Mouse (Mus musculus): ENCODE data around the gene Rrn3. TPM values are rescaled to one million over a fixed set of nuclear protein-coding genes. Genes with fewer than 3 reads are reported as not detected.

Rrn3 gene
- polyA plus RNA-seq, 1 experiment from 2014 or later: 102 TPM

GRCm38 (mm10) chr16:13846675-13847074, 66.2 kb downstream of the Rrn3 start:
- no peak overlapping the region for H3K4me2 ChIP-seq (ENCODE audit: low read length)
- peaks cover 51% of the 10 kb centered on the region for H3K36me3 ChIP-seq (ENCODE audit: control insufficient read depth, insufficient read depth, low read length)
- ATAC-seq (ENCODE audit: low FRiP score, low TSS enrichment) (no peak), DNase-seq (no peak)
- WGBS: 100% methylated on average over 1 of the region's 1 CpGs
- no peaks in the 10 kb centered on the region for H3K27me3 ChIP-seq (ENCODE audit: control insufficient read depth, insufficient read depth, low read length)
- no peaks in the 10 kb centered on the region for H3K4me1 ChIP-seq (ENCODE audit: control insufficient read depth, insufficient read depth, low read length)
- H3K9me3 ChIP-seq (ENCODE audit: control insufficient read depth, low read length): no peaks in the 10 kb centered on the region
- H3K9ac ChIP-seq (replicated peaks; ENCODE audit: low read length): no peak overlapping the region
- H3K27ac ChIP-seq (replicated peaks; ENCODE audit: low read depth, low read length): no peak overlapping the region
- H3K4me3 ChIP-seq (replicated peaks; ENCODE audit: low read depth, low read length): no peak overlapping the region

- no peak overlapping the region for H3K4me3 ChIP-seq (replicated peaks; ENCODE audit: low read depth, low read length)
- H3K27me3 ChIP-seq (ENCODE audit: control insufficient read depth, insufficient read depth, low read length): no peaks in the 10 kb centered on the region
- no peaks in the 10 kb centered on the region for H3K4me1 ChIP-seq (ENCODE audit: control insufficient read depth, insufficient read depth, low read length)
- WGBS: 88% methylated on average over 2 of the region's 2 CpGs
- peaks cover 40% of the 10 kb centered on the region for H3K36me3 ChIP-seq (ENCODE audit: control insufficient read depth, insufficient read depth, low read length)
- H3K9me3 ChIP-seq (ENCODE audit: control insufficient read depth, low read length): no peaks in the 10 kb centered on the region
- DNase-seq (no peak), ATAC-seq (ENCODE audit: low FRiP score, low TSS enrichment) (no peak)
- H3K9ac ChIP-seq (replicated peaks; ENCODE audit: low read length): no peak overlapping the region
- H3K4me2 ChIP-seq (ENCODE audit: low read length): no peak overlapping the region
- no peak overlapping the region for H3K27ac ChIP-seq (replicated peaks; ENCODE audit: low read depth, low read length)
Observed at GRCm38 (mm10) chr16:13848310-13848709, 67.8 kb downstream of the Rrn3 start.

GRCm38 (mm10) chr16:13851446-13851845, 70.9 kb downstream of the Rrn3 start:
- H3K4me3 ChIP-seq (replicated peaks; ENCODE audit: low read depth, low read length): no peak overlapping the region
- no peaks in the 10 kb centered on the region for H3K27me3 ChIP-seq (ENCODE audit: control insufficient read depth, insufficient read depth, low read length)
- DNase-seq: no peak
- no peaks in the 10 kb centered on the region for H3K4me1 ChIP-seq (ENCODE audit: control insufficient read depth, insufficient read depth, low read length)
- ATAC-seq (ENCODE audit: low FRiP score, low TSS enrichment): no peak
- H3K36me3 ChIP-seq (ENCODE audit: control insufficient read depth, insufficient read depth, low read length): peaks cover 33% of the 10 kb centered on the region
- H3K4me2 ChIP-seq (ENCODE audit: low read length): no peak overlapping the region
- no peak overlapping the region for H3K9ac ChIP-seq (replicated peaks; ENCODE audit: low read length)
- H3K9me3 ChIP-seq (ENCODE audit: control insufficient read depth, low read length): no peaks in the 10 kb centered on the region
- H3K27ac ChIP-seq (replicated peaks; ENCODE audit: low read depth, low read length): no peak overlapping the region
- 97% methylated on average over 4 of the region's 4 CpGs for whole genome bisulfite sequencing

GRCm38 (mm10) chr16:13853886-13854285, 73.4 kb downstream of the Rrn3 start:
- no peaks in the 10 kb centered on the region for H3K27me3 ChIP-seq (ENCODE audit: control insufficient read depth, insufficient read depth, low read length)
- WGBS: 96% methylated on average over 4 of the region's 4 CpGs
- H3K9ac ChIP-seq (replicated peaks; ENCODE audit: low read length): no peak overlapping the region
- no peak for DNase-seq
- no peaks in the 10 kb centered on the region for H3K9me3 ChIP-seq (ENCODE audit: control insufficient read depth, low read length)
- peaks cover 32% of the 10 kb centered on the region for H3K36me3 ChIP-seq (ENCODE audit: control insufficient read depth, insufficient read depth, low read length)
- no peak overlapping the region for H3K4me3 ChIP-seq (replicated peaks; ENCODE audit: low read depth, low read length)
- no peak overlapping the region for H3K27ac ChIP-seq (replicated peaks; ENCODE audit: low read depth, low read length)
- H3K4me2 ChIP-seq (ENCODE audit: low read length): no peak overlapping the region
- no peak for ATAC-seq (ENCODE audit: low FRiP score, low TSS enrichment)
- H3K4me1 ChIP-seq (ENCODE audit: control insufficient read depth, insufficient read depth, low read length): no peaks in the 10 kb centered on the region

Small RNAs within 50 kb of the gene (microRNA-seq; reads per million reads assigned to microRNA genes)
- not detected for gene Gm27734

Other genes with a start within 250 kb of the Rrn3 start
- 27.2 and 32.9 TPM in 2 replicates for gene Parn, start 112.5 kb upstream of the Rrn3 start, polyA plus RNA-seq (2014; fragmentation: Nextera tagmentation; extraction: Ambion mirVana)
- 50.7 and 53.8 TPM in 2 replicates for gene Bfar, start 108.8 kb upstream of the Rrn3 start, polyA plus RNA-seq (2014; fragmentation: Nextera tagmentation; extraction: Ambion mirVana)
- 7.1 and 9.1 TPM in 2 replicates for gene 3110001I22Rik, start 108.8 kb upstream of the Rrn3 start, polyA plus RNA-seq (2014; fragmentation: Nextera tagmentation; extraction: Ambion mirVana)
- 0.31 TPM in 1 of 2 replicates, not detected in the other for gene Pla2g10, start 49.7 kb upstream of the Rrn3 start, polyA plus RNA-seq (2014; fragmentation: Nextera tagmentation; extraction: Ambion mirVana)
- 205 and 213 TPM in 2 replicates for gene Ntan1, start 38.1 kb downstream of the Rrn3 start, polyA plus RNA-seq (2014; fragmentation: Nextera tagmentation; extraction: Ambion mirVana)
- 54.7 and 77.8 TPM in 2 replicates for gene Pdxdc1, start 122.4 kb downstream of the Rrn3 start, polyA plus RNA-seq (2014; fragmentation: Nextera tagmentation; extraction: Ambion mirVana)
- gene Mpv17l, start 122.5 kb downstream of the Rrn3 start, polyA plus RNA-seq (2014; fragmentation: Nextera tagmentation; extraction: Ambion mirVana): 22.0 and 23.4 TPM in 2 replicates
- gene 2900011O08Rik, start 205.9 kb downstream of the Rrn3 start, polyA plus RNA-seq (2014; fragmentation: Nextera tagmentation; extraction: Ambion mirVana): 166 and 194 TPM in 2 replicates
- gene Ifitm7, start 206.2 kb downstream of the Rrn3 start, polyA plus RNA-seq (2014; fragmentation: Nextera tagmentation; extraction: Ambion mirVana): 0.46 and 1.8 TPM in 2 replicates

Data from midbrain, embryonic 14.5 days (tissue).